Comparison of ENCODE assay signal across 17 mouse cellular contexts in genomic region chr9:31097088-31098082, GRCm38 (mm10). TPM values are rescaled to one million over a fixed set of nuclear protein-coding genes. Genes with fewer than 3 reads are reported as not detected.
DNase-seq lines count a peak whose midpoint lies in the region; ATAC-seq and TF ChIP-seq lines count a peak whose summit lies in the region.
"Had no signal": no experiment of that assay in that cellular context is flagged by ENCODE, and none has a peak within 500 bp of the region (broad histone marks: within the 10 kb centered on the region; RNA-seq: fewer than 3 reads in every experiment).

No protein-coding gene starts in this region.

- WGBS in forebrain, postnatal 0 days, result 64% methylated on average over 20 of the region's 20 CpGs
- 86% methylated on average over 20 of the region's 20 CpGs for WGBS in forebrain, embryonic 14.5 days
- 76% methylated on average over 20 of the region's 20 CpGs for WGBS in hindbrain, embryonic 15.5 days
- WGBS in hindbrain, embryonic 11.5 days, result 87% methylated on average over 20 of the region's 20 CpGs
- 67% methylated on average over 20 of the region's 20 CpGs for WGBS in lung, embryonic 15.5 days

- no peaks in the 10 kb centered on the region for H3K36me3 ChIP-seq in forebrain, postnatal 0 days (ENCODE audit: insufficient read depth)
- H3K36me3 ChIP-seq in forebrain, embryonic 14.5 days (ENCODE audit: control insufficient read depth, insufficient read depth, low read length), result no peaks in the 10 kb centered on the region
- no peaks in the 10 kb centered on the region for H3K36me3 ChIP-seq in hindbrain, embryonic 15.5 days
- H3K36me3 ChIP-seq in hindbrain, embryonic 11.5 days (ENCODE audit: control insufficient read depth, insufficient read depth, low read length), result no peaks in the 10 kb centered on the region
- H3K36me3 ChIP-seq in lung, embryonic 15.5 days, result 0 out of 2 replicates have a peak, but pooled peaks cover 3% of the 10 kb centered on the region
- H3K36me3 ChIP-seq: G1E; liver, embryonic 12.5 days had no signal

- no peaks in the 10 kb centered on the region for H3K4me1 ChIP-seq in forebrain, postnatal 0 days (ENCODE audit: insufficient read depth)
- no peaks in the 10 kb centered on the region for H3K4me1 ChIP-seq in forebrain, embryonic 14.5 days (ENCODE audit: control insufficient read depth, insufficient read depth, low read length)
- peaks cover 5% of the 10 kb centered on the region; the same call in 1 of the 2 replicates for H3K4me1 ChIP-seq in hindbrain, embryonic 15.5 days (replicated peaks)
- H3K4me1 ChIP-seq in hindbrain, embryonic 11.5 days (replicated peaks; ENCODE audit: control insufficient read depth, insufficient read depth, low read length), result no peaks in the 10 kb centered on the region
- H3K4me1 ChIP-seq in lung, embryonic 15.5 days, result 0 out of 2 replicates have a peak, but pooled peaks cover 8% of the 10 kb centered on the region
- H3K4me1 ChIP-seq: forebrain, embryonic 13.5 days; liver, embryonic 12.5 days; megakaryocyte, embryonic 14.5 days had no signal

- peak; percentile 77 for ATAC-seq in forebrain, postnatal 0 days
- ATAC-seq in forebrain, embryonic 14.5 days, result no peak
- ATAC-seq in hindbrain, embryonic 15.5 days (ENCODE audit: low FRiP score, low read depth), result peak; percentile 76; the same call in 1 of the 2 replicates
- ATAC-seq in hindbrain, embryonic 11.5 days (ENCODE audit: low FRiP score), result no peak
- 0 out of 2 replicates have a peak, but pooled peaks have one; percentile 6 for ATAC-seq in lung, embryonic 15.5 days (ENCODE audit: borderline replicate concordance, extremely low read depth, low FRiP score, low TSS enrichment)
- no peak for ATAC-seq in cerebellum, adult (ENCODE audit: insufficient number of reproducible peaks, low FRiP score, low TSS enrichment)
- ATAC-seq: forebrain, embryonic 13.5 days; inflammation-experienced regulatory T-cells, adult 6 months; liver, embryonic 12.5 days had no signal

- H3K27ac ChIP-seq in forebrain, postnatal 0 days (ENCODE audit: low read depth, low read length), result no peak overlapping the region
- no peak overlapping the region for H3K27ac ChIP-seq in forebrain, embryonic 14.5 days (ENCODE audit: low read depth, low read length)
- H3K27ac ChIP-seq in hindbrain, embryonic 15.5 days (replicated peaks), result no peak overlapping the region
- H3K27ac ChIP-seq in hindbrain, embryonic 11.5 days (ENCODE audit: low read depth, low read length), result no peak overlapping the region
- no peak overlapping the region for H3K27ac ChIP-seq in lung, embryonic 15.5 days
- H3K27ac ChIP-seq: forebrain, embryonic 13.5 days; kidney, postnatal 0 days; liver, embryonic 12.5 days had no signal

- no peak overlapping the region for H3K4me2 ChIP-seq in forebrain, postnatal 0 days (ENCODE audit: low read depth)
- no peak overlapping the region for H3K4me2 ChIP-seq in forebrain, embryonic 14.5 days (ENCODE audit: low read length)
- H3K4me2 ChIP-seq in hindbrain, embryonic 15.5 days, result no peak overlapping the region
- no peak overlapping the region for H3K4me2 ChIP-seq in hindbrain, embryonic 11.5 days (replicated peaks; ENCODE audit: low read depth, low read length)
- no peak overlapping the region for H3K4me2 ChIP-seq in lung, embryonic 15.5 days
- H3K4me2 ChIP-seq: forebrain, embryonic 13.5 days; liver, embryonic 12.5 days had no signal

- H3K27me3 ChIP-seq in forebrain, postnatal 0 days (ENCODE audit: insufficient read depth, low read length), result no peaks in the 10 kb centered on the region
- H3K27me3 ChIP-seq in forebrain, embryonic 14.5 days (replicated peaks; ENCODE audit: control insufficient read depth, insufficient read depth, low read length), result no peaks in the 10 kb centered on the region
- no peaks in the 10 kb centered on the region for H3K27me3 ChIP-seq in hindbrain, embryonic 15.5 days
- no peaks in the 10 kb centered on the region for H3K27me3 ChIP-seq in hindbrain, embryonic 11.5 days (ENCODE audit: control insufficient read depth, insufficient read depth, low read length)
- H3K27me3 ChIP-seq in lung, embryonic 15.5 days, result no peaks in the 10 kb centered on the region
- H3K27me3 ChIP-seq: forebrain, embryonic 13.5 days; liver, embryonic 12.5 days had no signal

- no peaks in the 10 kb centered on the region for H3K9me3 ChIP-seq in forebrain, postnatal 0 days (ENCODE audit: low read length)
- H3K9me3 ChIP-seq in forebrain, embryonic 14.5 days (replicated peaks; ENCODE audit: control insufficient read depth, low read length), result no peaks in the 10 kb centered on the region
- no peaks in the 10 kb centered on the region for H3K9me3 ChIP-seq in hindbrain, embryonic 15.5 days
- H3K9me3 ChIP-seq in hindbrain, embryonic 11.5 days (ENCODE audit: control insufficient read depth, low read length), result no peaks in the 10 kb centered on the region
- no peaks in the 10 kb centered on the region for H3K9me3 ChIP-seq in lung, embryonic 15.5 days
- H3K9me3 ChIP-seq: forebrain, embryonic 13.5 days; G1E; liver, embryonic 12.5 days had no signal

- no peak for DNase-seq in forebrain, postnatal 0 days
- DNase-seq in forebrain, embryonic 14.5 days (ENCODE audit: low spot score), result no peak
- no peak for DNase-seq in hindbrain, embryonic 11.5 days (ENCODE audit: low spot score)
- no peak for DNase-seq in lung, postnatal 25 days (ENCODE audit: low spot score)
- DNase-seq in brain, adult 2 months (ENCODE audit: low read depth, low spot score), result peak; percentile 72
- DNase-seq: cerebellum, adult 9-10 months; gastrocnemius, postnatal 14 days; right cerebral cortex, postnatal 25 days had no signal

- no peak for TF ChIP-seq CTCF in forebrain, postnatal 0 days (IDR thresholded peaks at IDR 0.05; ENCODE audit: low read depth)

- H3K4me3 ChIP-seq in forebrain, postnatal 0 days (ENCODE audit: low read depth, low read length), result no peak overlapping the region
- H3K4me3 ChIP-seq in forebrain, embryonic 14.5 days (ENCODE audit: low read depth, low read length), result no peak overlapping the region
- no peak overlapping the region for H3K4me3 ChIP-seq in hindbrain, embryonic 15.5 days
- no peak overlapping the region for H3K4me3 ChIP-seq in hindbrain, embryonic 11.5 days (ENCODE audit: low read depth, low read length)
- no peak overlapping the region for H3K4me3 ChIP-seq in lung, embryonic 15.5 days
- H3K4me3 ChIP-seq: forebrain, embryonic 13.5 days; liver, embryonic 12.5 days; megakaryocyte, embryonic 14.5 days had no signal

- H3K9ac ChIP-seq in forebrain, postnatal 0 days, result no peak overlapping the region
- H3K9ac ChIP-seq in forebrain, embryonic 14.5 days (ENCODE audit: low read length), result no peak overlapping the region
- no peak overlapping the region for H3K9ac ChIP-seq in hindbrain, embryonic 15.5 days
- no peak overlapping the region for H3K9ac ChIP-seq in hindbrain, embryonic 11.5 days (ENCODE audit: low read depth, low read length)
- no peak overlapping the region for H3K9ac ChIP-seq in lung, embryonic 15.5 days
- H3K9ac ChIP-seq: forebrain, embryonic 13.5 days; liver, embryonic 12.5 days had no signal

RNA-seq across cellular contexts. Expression of gene St14, which starts 34.3 kb away (rescaled TPM):
- total RNA-seq in forebrain, postnatal 0 days (2014; rRNA removed), result 0.38 and 0.81 TPM in 2 replicates
- polyA plus RNA-seq in forebrain, postnatal 0 days (2015; fragmentation: Nextera tagmentation; extraction: Ambion mirVana), result 0.35 and 0.44 TPM in 2 replicates
- 0.18 and 0.27 TPM in 2 replicates for polyA plus RNA-seq in forebrain, embryonic 14.5 days (2014; fragmentation: Nextera tagmentation; extraction: Ambion mirVana)
- polyA plus RNA-seq in hindbrain, embryonic 15.5 days (2015; fragmentation: Nextera tagmentation; extraction: Ambion mirVana), result 0.62 and 0.91 TPM in 2 replicates
- polyA plus RNA-seq in hindbrain, embryonic 11.5 days (2014; fragmentation: Nextera tagmentation; extraction: Ambion mirVana), result 2.4 and 3.2 TPM in 2 replicates
- 48.1 and 50.9 TPM in 2 replicates for polyA plus RNA-seq in lung, embryonic 15.5 days (2015; fragmentation: Nextera tagmentation; extraction: Ambion mirVana)
- polyA plus RNA-seq: G1E had no signal

Comparison
In these comparisons a context has a peak if more than half of its experiments do, and no peak if none do; other contexts are left out.
1. ATAC-seq: peak in forebrain, postnatal 0 days (single experiment), hindbrain, embryonic 15.5 days (single experiment) and lung, embryonic 15.5 days (single experiment); none in forebrain, embryonic 14.5 days (single experiment), hindbrain, embryonic 11.5 days (single experiment) and cerebellum, adult (single experiment).
2. RNA of gene St14, which starts 34.3 kb away (polyA plus RNA-seq): 48.1 to 50.9 TPM in lung, embryonic 15.5 days; 2.4 to 3.2 TPM in hindbrain, embryonic 11.5 days, 0.62 to 0.91 TPM in hindbrain, embryonic 15.5 days, 0.35 to 0.44 TPM in forebrain, postnatal 0 days and 0.18 to 0.27 TPM in forebrain, embryonic 14.5 days; every median in the first group is over 10 times any median in the second.